Mouse (Mus musculus): ENCODE measurements around the gene Gdf10. TPM values are rescaled to one million over a fixed set of nuclear protein-coding genes. Genes with fewer than 3 reads are reported as not detected.

The Gdf10 gene
- polyA plus RNA-seq, 1 experiment from 2014 or later = 2.0 TPM

DNA sequence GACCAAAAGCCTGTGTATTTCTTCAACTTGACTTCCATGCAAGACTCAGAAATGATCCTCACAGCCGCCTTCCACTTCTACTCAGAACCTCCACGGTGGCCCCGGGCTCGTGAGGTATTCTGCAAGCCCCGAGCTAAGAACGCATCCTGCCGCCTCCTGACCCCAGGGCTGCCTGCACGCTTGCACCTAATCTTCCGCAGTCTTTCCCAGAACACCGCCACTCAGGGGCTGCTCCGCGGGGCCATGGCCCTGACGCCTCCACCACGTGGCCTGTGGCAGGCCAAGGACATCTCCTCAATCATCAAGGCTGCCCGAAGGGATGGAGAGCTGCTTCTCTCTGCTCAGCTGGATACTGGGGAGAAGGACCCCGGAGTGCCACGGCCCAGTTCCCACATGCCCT lies 8.5 kb downstream of the Gdf10 start:
- DNase-seq (ENCODE audit: low spot score) (no peak), ATAC-seq (ENCODE audit: low FRiP score, low TSS enrichment) (no peak)
- Histone ChIP-seq H3K4me3 (ENCODE audit: low read depth, low read length) (no peak overlapping the region), H3K9me3 (ENCODE audit: control insufficient read depth, low read length) (no peaks in the 10 kb centered on the region), H3K27ac (replicated peaks) (no peak overlapping the region), H3K9ac (ENCODE audit: low read length) (no peak overlapping the region), H3K27me3 (ENCODE audit: control insufficient read depth, insufficient read depth, low read length) (no peaks in the 10 kb centered on the region), H3K4me1 (replicated peaks; ENCODE audit: control insufficient read depth, insufficient read depth) (no peaks in the 10 kb centered on the region), H3K4me2 (replicated peaks; ENCODE audit: low read depth) (no peak overlapping the region), H3K36me3 (ENCODE audit: control insufficient read depth, insufficient read depth, low read length) (no peaks in the 10 kb centered on the region)
- TF ChIP-seq EP300 (optimal IDR thresholded peaks at IDR 0.05) (no peak), CTCF (IDR thresholded peaks at IDR 0.05; ENCODE audit: low read depth) (no peak)
- WGBS = 59% methylated on average over 17 of the region's 17 CpGs

DNA sequence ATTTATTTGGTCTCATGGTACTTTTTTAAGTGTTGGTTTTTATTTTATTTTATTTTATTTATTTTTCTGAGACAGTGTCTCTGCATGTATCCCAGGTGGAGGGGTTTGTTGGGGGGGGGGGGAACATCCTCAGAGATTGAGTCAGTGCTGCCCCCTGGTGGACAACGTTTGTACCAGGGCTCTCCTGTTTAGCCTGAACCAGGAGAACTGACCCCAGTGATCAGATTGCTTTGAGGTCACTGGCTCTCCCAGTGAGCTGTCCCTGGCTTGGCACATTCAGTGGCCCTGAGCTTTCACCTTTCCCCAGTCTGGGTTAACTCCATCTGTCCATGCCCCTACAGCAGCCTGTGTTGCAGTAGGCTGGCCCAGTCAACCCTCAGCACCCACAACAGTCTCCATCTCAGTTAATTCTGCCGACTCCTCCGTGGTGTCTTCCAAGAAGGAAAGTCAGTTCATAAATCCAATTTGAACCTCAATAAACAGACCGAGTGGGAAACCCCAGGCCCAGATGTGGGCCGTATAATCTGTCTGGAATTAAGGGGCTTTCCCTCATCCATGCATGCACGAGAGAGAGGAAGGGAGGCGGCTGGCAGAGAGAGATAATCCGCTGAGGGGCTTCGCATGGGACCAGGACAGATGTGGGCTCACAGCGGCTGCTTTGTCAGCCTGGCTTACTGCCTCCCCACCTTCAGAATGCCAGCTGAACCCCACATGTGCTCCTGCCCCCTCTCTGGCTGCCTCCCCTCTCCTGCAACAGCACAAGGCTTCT lies 9.7 kb downstream of the Gdf10 start:
- Histone ChIP-seq H3K9me3 (ENCODE audit: control insufficient read depth, low read length) (no peaks in the 10 kb centered on the region), H3K4me1 (replicated peaks; ENCODE audit: control insufficient read depth, insufficient read depth) (no peaks in the 10 kb centered on the region), H3K4me3 (ENCODE audit: low read depth, low read length) (no peak overlapping the region), H3K36me3 (ENCODE audit: control insufficient read depth, insufficient read depth, low read length) (no peaks in the 10 kb centered on the region), H3K27me3 (ENCODE audit: control insufficient read depth, insufficient read depth, low read length) (no peaks in the 10 kb centered on the region), H3K4me2 (replicated peaks; ENCODE audit: low read depth) (no peak overlapping the region), H3K9ac (ENCODE audit: low read length) (no peak overlapping the region), H3K27ac (replicated peaks) (no peak overlapping the region)
- TF ChIP-seq EP300 (optimal IDR thresholded peaks at IDR 0.05) = no peak
- TF ChIP-seq CTCF (IDR thresholded peaks at IDR 0.05; ENCODE audit: low read depth) = peak; percentile 73
- DNase-seq (ENCODE audit: low spot score) = peak; percentile 60
- no peak for ATAC-seq (ENCODE audit: low FRiP score, low TSS enrichment)
- 56% methylated on average over 10 of the region's 10 CpGs for WGBS

DNA sequence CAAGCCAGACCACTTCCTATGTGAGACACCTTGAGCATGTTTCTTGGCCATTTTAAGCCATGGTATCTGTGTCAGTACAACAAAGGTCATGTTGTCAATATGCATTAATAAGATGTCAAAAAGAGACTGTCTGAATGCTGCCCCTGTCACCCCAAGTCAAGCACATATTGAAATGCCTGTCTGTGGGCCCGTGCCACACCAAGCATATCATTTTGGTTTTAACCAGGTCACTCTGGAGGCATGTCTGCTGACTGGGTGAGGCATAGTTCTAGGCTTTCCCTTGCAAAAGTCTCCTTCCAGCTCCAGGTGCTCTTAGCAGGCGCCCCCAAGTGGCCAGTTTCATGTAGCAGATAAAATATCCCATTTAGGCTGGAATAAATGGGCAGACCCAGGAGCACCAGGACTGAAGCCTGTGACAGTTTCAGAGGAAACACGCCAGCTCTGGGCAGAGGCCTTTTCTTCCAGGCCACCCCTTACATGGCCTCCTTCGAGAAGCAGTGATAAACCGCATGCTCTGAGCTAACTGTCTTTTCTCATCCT lies 10.5 kb downstream of the Gdf10 start:
- no peak overlapping the region for H3K4me3 ChIP-seq (ENCODE audit: low read depth, low read length)
- no peak overlapping the region for H3K27ac ChIP-seq (replicated peaks)
- no peak overlapping the region for H3K9ac ChIP-seq (ENCODE audit: low read length)
- no peak overlapping the region for H3K4me2 ChIP-seq (replicated peaks; ENCODE audit: low read depth)
- DNase-seq (ENCODE audit: low spot score) (peak; percentile 63), ATAC-seq (ENCODE audit: low FRiP score, low TSS enrichment) (no peak)
- 31% methylated on average over 5 of the region's 5 CpGs for WGBS
- H3K9me3 ChIP-seq (ENCODE audit: control insufficient read depth, low read length) = no peaks in the 10 kb centered on the region
- TF ChIP-seq EP300 (optimal IDR thresholded peaks at IDR 0.05) (no peak), CTCF (IDR thresholded peaks at IDR 0.05; ENCODE audit: low read depth) (peak; percentile 78)
- H3K4me1 ChIP-seq (replicated peaks; ENCODE audit: control insufficient read depth, insufficient read depth) = no peaks in the 10 kb centered on the region
- no peaks in the 10 kb centered on the region for H3K27me3 ChIP-seq (ENCODE audit: control insufficient read depth, insufficient read depth, low read length)
- no peaks in the 10 kb centered on the region for H3K36me3 ChIP-seq (ENCODE audit: control insufficient read depth, insufficient read depth, low read length)

DNA sequence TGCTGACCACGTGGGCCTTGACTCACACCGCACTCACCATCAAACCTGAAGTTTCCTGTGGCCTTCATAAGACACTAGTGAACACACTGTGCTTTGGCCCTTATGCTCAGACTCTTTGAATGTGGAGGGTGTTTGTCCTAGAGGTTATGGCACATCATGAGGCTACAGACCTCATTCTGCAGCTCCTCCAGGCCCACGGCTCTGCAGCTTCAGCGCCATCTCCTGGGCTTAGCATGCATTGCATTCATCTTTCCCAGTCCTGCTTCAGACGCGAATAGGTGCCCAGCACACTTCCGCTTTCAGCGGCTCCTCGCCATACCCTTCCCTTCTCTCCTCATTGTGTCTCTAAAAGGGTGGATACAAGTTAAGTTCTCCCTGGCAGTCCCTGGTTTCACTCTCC lies 15.7 kb downstream of the Gdf10 start:
- no peaks in the 10 kb centered on the region for H3K27me3 ChIP-seq (ENCODE audit: control insufficient read depth, insufficient read depth, low read length)
- H3K9ac ChIP-seq (ENCODE audit: low read length) = 0 out of 2 replicates have a peak overlapping the region, but pooled peaks have one; percentile 35
- no peaks in the 10 kb centered on the region for H3K9me3 ChIP-seq (ENCODE audit: control insufficient read depth, low read length)
- H3K4me1 ChIP-seq (replicated peaks; ENCODE audit: control insufficient read depth, insufficient read depth) = no peaks in the 10 kb centered on the region
- H3K36me3 ChIP-seq (ENCODE audit: control insufficient read depth, insufficient read depth, low read length) = no peaks in the 10 kb centered on the region
- 33% methylated on average over 9 of the region's 9 CpGs for WGBS
- no peak overlapping the region for H3K27ac ChIP-seq (replicated peaks)
- ATAC-seq (ENCODE audit: low FRiP score, low TSS enrichment) (no peak), DNase-seq (ENCODE audit: low spot score) (peak; percentile 77)
- 0 out of 2 replicates have a peak overlapping the region, but pooled peaks have one; percentile 6 for H3K4me3 ChIP-seq (ENCODE audit: low read depth, low read length)
- peak overlapping the region; percentile 29; the same call in 1 of the 2 replicates for H3K4me2 ChIP-seq (replicated peaks; ENCODE audit: low read depth)
- TF ChIP-seq CTCF (IDR thresholded peaks at IDR 0.05; ENCODE audit: low read depth) (peak; percentile 89), EP300 (optimal IDR thresholded peaks at IDR 0.05) (no peak)

DNA sequence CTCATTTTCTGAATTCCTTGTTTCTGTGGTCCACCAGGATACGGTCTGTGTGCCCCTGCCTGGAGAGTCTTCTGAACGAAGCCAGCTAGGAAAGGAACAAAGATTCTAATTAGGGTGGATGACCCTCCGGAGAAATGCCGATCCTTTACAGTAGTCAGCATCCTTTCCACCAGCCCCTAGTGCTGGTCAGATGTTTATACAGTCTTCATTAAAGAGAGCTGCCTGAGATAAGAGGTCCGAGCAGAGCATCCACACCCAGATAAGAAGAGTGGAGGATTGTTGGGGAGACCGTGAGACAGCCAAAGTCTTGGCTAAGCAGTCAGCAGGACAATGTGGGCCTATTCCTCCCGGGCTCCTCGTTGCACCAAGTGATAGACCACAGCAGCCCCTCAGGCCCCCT lies 17.4 kb downstream of the Gdf10 start, which contains the start of gene Gdf2:
TSS of gene Gdf2 (plus strand) at position 301 of the 400 bp plus-strand sequence.
- no peaks in the 10 kb centered on the region for H3K27me3 ChIP-seq (ENCODE audit: control insufficient read depth, insufficient read depth, low read length)
- no peak for ATAC-seq (ENCODE audit: low FRiP score, low TSS enrichment)
- no peak within 1 kb of the TSS for H3K27ac ChIP-seq (replicated peaks)
- no peak within 1 kb of the TSS for H3K9ac ChIP-seq (ENCODE audit: low read length)
- no peak for DNase-seq (ENCODE audit: low spot score)
- 57% methylated on average over 8 of the region's 8 CpGs for WGBS
- no peaks in the 10 kb centered on the region for H3K4me1 ChIP-seq (replicated peaks; ENCODE audit: control insufficient read depth, insufficient read depth)
- H3K4me2 ChIP-seq (replicated peaks; ENCODE audit: low read depth) = no peak within 1 kb of the TSS
- TF ChIP-seq CTCF (IDR thresholded peaks at IDR 0.05; ENCODE audit: low read depth) (no peak), EP300 (optimal IDR thresholded peaks at IDR 0.05) (no peak)
- no peak within 1 kb of the TSS for H3K4me3 ChIP-seq (ENCODE audit: low read depth, low read length)
- no peaks in the 10 kb centered on the region for H3K36me3 ChIP-seq (ENCODE audit: control insufficient read depth, insufficient read depth, low read length)
- no peaks in the 10 kb centered on the region for H3K9me3 ChIP-seq (ENCODE audit: control insufficient read depth, low read length)

DNA sequence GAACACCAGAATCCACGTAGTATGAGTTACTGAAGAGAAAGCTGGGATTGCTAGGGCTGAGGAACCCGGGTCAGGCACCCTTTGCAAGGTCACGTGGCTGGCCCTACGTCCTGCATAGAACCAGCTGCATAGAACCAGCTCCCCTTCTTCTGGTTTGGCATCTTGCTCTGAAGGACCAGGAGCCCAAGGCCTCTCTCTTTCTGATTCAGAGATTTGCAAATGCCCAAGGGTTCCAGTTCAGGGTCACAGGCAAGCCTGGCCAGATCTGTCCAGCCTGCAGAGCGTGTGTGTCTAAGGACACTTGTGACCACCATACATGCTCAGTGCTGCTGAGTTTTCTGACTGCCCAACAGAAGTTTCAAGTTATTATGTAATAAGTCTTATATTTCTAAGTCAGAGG lies 18.8 kb downstream of the Gdf10 start:
- ATAC-seq (ENCODE audit: low FRiP score, low TSS enrichment) (no peak), DNase-seq (ENCODE audit: low spot score) (no peak)
- Histone ChIP-seq H3K4me1 (replicated peaks; ENCODE audit: control insufficient read depth, insufficient read depth) (no peaks in the 10 kb centered on the region), H3K4me3 (ENCODE audit: low read depth, low read length) (no peak overlapping the region), H3K9me3 (ENCODE audit: control insufficient read depth, low read length) (no peaks in the 10 kb centered on the region), H3K9ac (ENCODE audit: low read length) (no peak overlapping the region), H3K27ac (replicated peaks) (no peak overlapping the region), H3K4me2 (replicated peaks; ENCODE audit: low read depth) (no peak overlapping the region), H3K36me3 (ENCODE audit: control insufficient read depth, insufficient read depth, low read length) (no peaks in the 10 kb centered on the region), H3K27me3 (ENCODE audit: control insufficient read depth, insufficient read depth, low read length) (no peaks in the 10 kb centered on the region)
- WGBS = 79% methylated on average over 5 of the region's 5 CpGs
- no peak for TF ChIP-seq CTCF (IDR thresholded peaks at IDR 0.05; ENCODE audit: low read depth)
- no peak for TF ChIP-seq EP300 (optimal IDR thresholded peaks at IDR 0.05)
